Mouse (Mus musculus): ENCODE results near the gene Ccdc9b.

The Ccdc9b gene

DNA sequence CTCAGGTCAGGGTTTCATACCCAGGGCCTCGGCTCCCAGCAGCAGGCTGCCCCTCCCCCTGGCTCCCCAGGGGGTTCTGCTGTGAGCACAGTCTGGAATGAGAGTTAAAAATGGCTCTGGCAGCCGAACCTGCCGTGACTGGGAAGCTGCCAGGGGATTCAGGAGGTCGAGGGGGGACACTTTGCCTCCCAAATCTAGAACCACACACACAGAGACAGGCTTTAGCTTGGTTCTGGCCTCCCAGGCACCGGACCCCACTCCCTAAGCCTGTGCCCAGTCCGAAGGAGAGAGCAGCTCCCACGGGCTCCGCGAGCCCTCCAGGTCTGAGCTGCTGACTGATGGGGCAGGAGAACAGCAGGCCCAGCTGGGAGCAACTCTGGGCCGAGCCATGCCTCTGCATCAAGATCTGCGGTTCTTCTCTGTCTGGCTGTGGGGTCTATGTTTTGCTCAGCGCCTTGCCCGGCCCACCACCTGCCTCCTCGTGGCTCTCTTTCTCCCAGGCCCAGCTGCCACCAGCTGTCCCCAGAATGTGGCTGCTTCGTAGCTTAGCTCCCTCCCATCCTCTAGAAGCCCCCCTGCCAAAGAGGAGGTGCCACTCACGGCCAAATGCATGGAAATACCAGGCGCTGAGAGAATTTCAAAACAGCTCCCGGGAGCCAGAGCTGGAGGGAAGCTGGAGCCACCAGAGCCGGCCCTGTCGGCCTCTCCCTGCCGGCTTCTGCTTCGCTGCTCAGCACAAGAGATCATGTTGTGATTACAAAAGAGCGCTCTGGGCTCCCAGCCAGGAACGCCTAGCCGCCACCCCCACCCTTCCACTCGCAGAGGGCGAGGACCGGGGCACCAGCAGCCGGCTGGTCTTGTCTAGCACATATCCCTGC, at the start of gene Ccdc9b:
Ccdc9b (minus strand) TSS at position 756 of the 878 bp plus-strand sequence.
- DNase-seq (ENCODE audit: inconsistent age in 2 of 2, low spot score in 1 of 2), result peak; percentile 94 to 98

- no peak for DNase-seq (ENCODE audit: inconsistent age in 2 of 2, low spot score in 1 of 2)
Observed at GRCm38 (mm10) chr2:118810861-118811260, 48.4 kb upstream of the Ccdc9b start.

GRCm38 (mm10) chr2:118806860-118807259, 44.4 kb upstream of the Ccdc9b start:
- peak in 1 of 2 experiments; percentile 54 for DNase-seq (ENCODE audit: inconsistent age in 2 of 2, low spot score in 1 of 2)

DNA sequence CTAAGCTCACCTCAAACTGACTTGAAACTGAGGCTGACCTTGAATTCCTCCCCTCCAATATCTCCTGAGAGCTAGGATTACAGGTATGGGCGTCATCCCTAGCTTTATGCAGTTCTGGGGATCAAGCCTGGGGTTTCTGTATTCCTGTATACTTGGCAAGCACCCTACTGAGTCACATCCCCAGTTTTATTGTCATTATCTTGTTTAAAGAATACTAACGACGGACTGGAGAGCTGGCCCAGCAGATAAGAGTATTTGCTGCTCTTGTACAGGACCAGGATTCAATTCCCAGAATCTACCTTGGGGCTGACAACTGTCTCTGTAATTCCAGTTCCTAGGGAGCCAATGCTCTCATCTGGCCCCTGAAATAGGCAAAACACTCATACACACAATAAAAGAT, 43.3 kb upstream of the Ccdc9b start:
- DNase-seq (ENCODE audit: inconsistent age in 2 of 2, low spot score in 1 of 2), result no peak

DNA sequence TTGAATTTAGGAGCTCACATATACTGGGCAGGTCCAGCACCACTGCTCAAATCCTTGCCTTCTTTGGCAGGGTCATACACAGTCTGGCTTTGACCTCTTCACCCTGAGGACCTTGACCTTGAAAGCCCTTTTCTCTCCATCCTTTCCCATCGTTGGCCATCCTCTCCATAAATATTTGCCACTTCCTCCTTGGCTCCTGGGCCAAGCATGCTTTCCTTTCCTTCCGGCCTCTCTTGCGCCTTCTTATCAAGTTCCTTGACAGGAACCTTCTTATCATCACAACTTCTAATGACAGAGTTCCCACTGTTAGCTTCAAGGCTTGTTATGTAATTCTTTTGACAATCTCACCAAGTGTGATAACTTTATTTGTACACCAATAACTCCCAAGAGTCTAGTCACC, 42.7 kb upstream of the Ccdc9b start:
- no peak for DNase-seq (ENCODE audit: inconsistent age in 2 of 2, low spot score in 1 of 2)

GRCm38 (mm10) chr2:118804474-118804873, 42.0 kb upstream of the Ccdc9b start:
- no peak for DNase-seq (ENCODE audit: inconsistent age in 2 of 2, low spot score in 1 of 2)

DNA sequence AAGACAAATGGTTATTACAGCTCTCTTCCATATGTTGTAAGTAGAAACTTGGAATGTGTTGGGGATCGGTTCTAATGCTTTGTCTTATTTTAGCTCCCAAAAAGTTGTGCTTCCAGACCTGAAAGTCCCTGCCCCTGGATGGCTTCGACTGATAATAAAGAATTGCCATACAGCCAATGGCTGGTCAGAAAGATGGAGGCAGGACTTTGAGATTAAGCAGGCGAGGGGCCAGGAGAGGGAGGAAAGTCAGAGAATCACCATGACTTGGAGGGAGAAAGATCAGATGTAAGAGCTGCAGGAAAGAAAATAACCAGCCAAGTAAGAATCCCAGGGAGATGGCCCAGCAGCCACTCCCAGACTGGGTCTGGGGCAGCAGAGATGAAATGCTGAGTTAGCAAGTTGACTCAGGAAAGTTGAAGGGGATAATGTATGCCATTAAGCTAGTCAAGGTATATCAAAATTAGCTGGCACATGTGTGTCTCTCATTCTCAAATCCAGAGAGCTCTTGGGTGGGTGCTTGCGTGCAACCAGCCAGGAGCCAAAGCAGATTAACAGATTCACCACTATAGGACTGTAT, 40.2 kb upstream of the Ccdc9b start:
- no peak for DNase-seq (ENCODE audit: inconsistent age in 2 of 2, low spot score in 1 of 2)

- DNase-seq (ENCODE audit: inconsistent age in 2 of 2, low spot score in 1 of 2), result no peak
Observed at GRCm38 (mm10) chr2:118793636-118794035, 31.2 kb upstream of the Ccdc9b start.

DNA sequence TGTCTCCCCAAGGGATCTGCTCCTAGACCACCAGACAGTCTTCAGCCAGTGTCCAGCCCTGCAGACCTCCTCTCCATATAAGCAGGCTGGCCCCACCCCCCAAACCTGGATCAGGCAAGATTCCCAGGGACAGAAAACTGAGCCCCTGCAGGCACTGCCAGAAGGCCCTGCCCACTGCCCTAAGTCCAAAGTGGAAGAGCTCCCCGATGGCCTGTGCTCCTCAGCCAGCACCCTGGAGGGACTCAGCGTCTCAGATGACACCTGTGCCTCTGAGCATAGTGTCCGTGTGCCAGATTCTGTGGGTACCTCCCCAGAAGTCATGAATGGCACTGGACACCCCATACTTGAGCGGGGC, 29.8 kb upstream of the Ccdc9b start:
- DNase-seq (ENCODE audit: inconsistent age in 2 of 2, low spot score in 1 of 2), result no peak

GRCm38 (mm10) chr2:118791591-118792258, 29.3 kb upstream of the Ccdc9b start:
- DNase-seq (ENCODE audit: inconsistent age in 2 of 2, low spot score in 1 of 2), result no peak

GRCm38 (mm10) chr2:118790551-118791525, 28.4 kb upstream of the Ccdc9b start:
- DNase-seq (ENCODE audit: inconsistent age in 2 of 2, low spot score in 1 of 2), result peak; percentile 86 to 93

GRCm38 (mm10) chr2:118790221-118790550, 27.7 kb upstream of the Ccdc9b start:
- DNase-seq (ENCODE audit: inconsistent age in 2 of 2, low spot score in 1 of 2), result no peak

DNA sequence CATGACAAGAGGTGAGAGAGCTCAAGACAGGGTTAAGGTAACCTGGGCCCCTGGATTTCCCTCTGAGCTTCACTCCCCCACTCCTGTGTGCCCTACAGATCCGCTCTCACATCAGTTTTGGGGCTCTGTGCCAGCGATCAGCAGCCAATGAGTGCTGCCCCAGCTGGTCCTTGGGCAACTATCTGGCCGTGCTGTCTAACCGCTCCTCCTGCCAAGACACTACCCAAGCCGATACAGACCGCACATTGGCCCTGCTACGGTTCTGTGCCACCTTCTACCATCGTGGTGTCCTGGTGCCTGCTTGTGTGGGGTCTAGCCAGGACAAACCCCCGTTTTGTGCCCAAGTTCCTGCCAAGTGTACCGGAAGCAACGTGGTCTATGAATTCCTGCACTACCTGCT, 27.0 kb upstream of the Ccdc9b start:
- peak in 1 of 2 experiments; percentile 69 for DNase-seq (ENCODE audit: inconsistent age in 2 of 2, low spot score in 1 of 2)

GRCm38 (mm10) chr2:118786525-118786924, 24.1 kb upstream of the Ccdc9b start:
- no peak for DNase-seq (ENCODE audit: inconsistent age in 2 of 2, low spot score in 1 of 2)

- DNase-seq (ENCODE audit: inconsistent age in 2 of 2, low spot score in 1 of 2), result no peak
Observed at GRCm38 (mm10) chr2:118783663-118784062, 21.2 kb upstream of the Ccdc9b start.

DNA sequence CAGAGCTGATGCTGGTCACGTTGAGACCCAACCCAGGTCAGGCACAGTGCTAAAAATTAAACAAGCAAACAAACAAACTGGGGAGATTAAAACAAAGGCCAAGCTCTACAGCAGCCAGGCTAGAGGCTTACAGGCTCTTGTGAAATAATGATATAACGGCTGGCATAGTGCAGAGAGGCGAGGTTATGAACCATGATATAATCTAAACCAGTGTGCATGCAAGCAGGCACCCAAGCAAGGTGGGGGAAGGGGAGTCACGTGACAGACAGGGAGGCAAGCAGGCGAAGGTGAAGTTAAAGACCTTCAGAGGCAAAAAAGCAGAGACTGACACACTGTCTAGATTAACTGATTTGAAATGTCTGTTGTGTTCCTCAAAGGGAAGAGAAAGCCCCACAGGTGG, 20.6 kb upstream of the Ccdc9b start:
- DNase-seq (ENCODE audit: inconsistent age in 2 of 2, low spot score in 1 of 2), result peak in 1 of 2 experiments; percentile 47

- no peak for DNase-seq (ENCODE audit: inconsistent age in 2 of 2, low spot score in 1 of 2)
Observed at GRCm38 (mm10) chr2:118782303-118782702, 19.8 kb upstream of the Ccdc9b start.

- no peak for DNase-seq (ENCODE audit: inconsistent age in 2 of 2, low spot score in 1 of 2)
Observed at GRCm38 (mm10) chr2:118781115-118781514, 18.7 kb upstream of the Ccdc9b start.

GRCm38 (mm10) chr2:118779504-118780480, 17.3 kb upstream of the Ccdc9b start, which contains the start of gene Disp2:
Gene Disp2, plus strand, starts transcription at chr2:118779719.
- DNase-seq (ENCODE audit: inconsistent age in 2 of 2, low spot score in 1 of 2), result peak; percentile 95 to 97

- DNase-seq (ENCODE audit: inconsistent age in 2 of 2, low spot score in 1 of 2), result no peak
Observed at GRCm38 (mm10) chr2:118779065-118779464, 16.6 kb upstream of the Ccdc9b start.
